Mouse (Mus musculus): ENCODE data around the gene Tmem50a. TPM values are rescaled to one million over a fixed set of nuclear protein-coding genes. Genes with fewer than 3 reads are reported as not detected.

Gene Tmem50a
- total RNA-seq, 2 experiments from 2014 or later: 103 to 115 TPM

DNA sequence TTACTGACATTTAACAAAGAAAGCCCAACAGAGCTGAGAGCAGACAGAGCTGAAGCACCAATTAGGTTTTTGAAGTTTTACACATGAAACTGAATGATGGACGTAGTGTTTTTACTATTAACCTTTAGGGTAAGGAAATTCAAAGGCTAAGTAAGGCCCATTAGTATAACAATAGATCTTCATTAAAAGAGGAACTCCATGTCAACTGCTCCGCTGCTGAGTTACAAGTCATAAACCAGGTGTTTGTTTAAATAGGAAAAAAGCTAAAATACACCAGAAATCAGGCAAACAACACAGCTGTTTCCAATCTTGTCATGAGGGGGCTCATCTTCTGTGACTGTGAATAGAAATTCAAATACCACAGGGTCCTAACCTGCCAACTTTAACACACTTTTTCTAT is 63.6 kb downstream of the Tmem50a start:
- no peak for DNase-seq

GRCm38 (mm10) chr4:134850551-134850950 is 64.3 kb downstream of the Tmem50a start:
- DNase-seq: no peak

Other genes with a start within 250 kb of the Tmem50a start
- gene Man1c1, start 210.7 kb downstream of the Tmem50a start, total RNA-seq (2021): 10 to 100 TPM; 21.6 to 23.8 TPM
- 1 to 10 TPM; 1.8 to 2.7 TPM for gene Ldlrap1, start 147.0 kb downstream of the Tmem50a start, total RNA-seq (2021)
- 10 to 100 TPM; 43.2 to 44.8 TPM for gene Maco1, start 61.7 kb downstream of the Tmem50a start, total RNA-seq (2021)
- gene Rhd, start 50.5 kb downstream of the Tmem50a start, total RNA-seq (2021): not detected
- 100 to 1,000 TPM; 238 to 257 TPM for gene Rsrp1, start 8.6 kb upstream of the Tmem50a start, total RNA-seq (2021)
- 10 to 100 TPM; 48.1 to 51.9 TPM for gene Syf2, start 15.9 kb upstream of the Tmem50a start, total RNA-seq (2021)
- not detected for gene Runx3, start 205.6 kb upstream of the Tmem50a start, total RNA-seq (2021)

Data from layer of hippocampus, postnatal 36 days (tissue).